Mouse (Mus musculus): ENCODE data around the gene Slc38a10.

Gene Slc38a10

GRCm38 (mm10) chr11:120175948-120176347, 24.8 kb upstream of the Slc38a10 start:
- DNase-seq (ENCODE audit: low spot score): no peak

GRCm38 (mm10) chr11:120173213-120173612, 22.1 kb upstream of the Slc38a10 start:
- DNase-seq (ENCODE audit: low spot score): no peak

GRCm38 (mm10) chr11:120171168-120171567, 20.0 kb upstream of the Slc38a10 start:
- DNase-seq (ENCODE audit: low spot score): no peak

- peak; percentile 85 for DNase-seq (ENCODE audit: low spot score)
Measured at GRCm38 (mm10) chr11:120169208-120169992, 18.3 kb upstream of the Slc38a10 start.

GRCm38 (mm10) chr11:120168516-120168915, 17.4 kb upstream of the Slc38a10 start:
- no peak for DNase-seq (ENCODE audit: low spot score)

- DNase-seq (ENCODE audit: low spot score): no peak
Measured at GRCm38 (mm10) chr11:120167921-120168356, 16.8 kb upstream of the Slc38a10 start.

GRCm38 (mm10) chr11:120167059-120167458, 15.9 kb upstream of the Slc38a10 start:
- DNase-seq (ENCODE audit: low spot score): no peak

GRCm38 (mm10) chr11:120164471-120165261, 13.5 kb upstream of the Slc38a10 start:
- DNase-seq (ENCODE audit: low spot score): no peak

- no peak for DNase-seq (ENCODE audit: low spot score)
Measured at GRCm38 (mm10) chr11:120164028-120164427, 12.9 kb upstream of the Slc38a10 start.

- DNase-seq (ENCODE audit: low spot score): no peak
Measured at GRCm38 (mm10) chr11:120163207-120163606, 12.1 kb upstream of the Slc38a10 start.

- DNase-seq (ENCODE audit: low spot score): no peak
Measured at GRCm38 (mm10) chr11:120161245-120161644, 10.1 kb upstream of the Slc38a10 start.

- peak; percentile 70 for DNase-seq (ENCODE audit: low spot score)
Measured at GRCm38 (mm10) chr11:120160478-120160877, 9.3 kb upstream of the Slc38a10 start.

- DNase-seq (ENCODE audit: low spot score): no peak
Measured at GRCm38 (mm10) chr11:120159653-120160052, 8.5 kb upstream of the Slc38a10 start.

GRCm38 (mm10) chr11:120158828-120159227, 7.7 kb upstream of the Slc38a10 start:
- no peak for DNase-seq (ENCODE audit: low spot score)

GRCm38 (mm10) chr11:120150440-120151112, 570 bp downstream of the Slc38a10 start:
- peak; percentile 61 for DNase-seq (ENCODE audit: low spot score)

GRCm38 (mm10) chr11:120149510-120150200, 1.5 kb downstream of the Slc38a10 start:
- DNase-seq (ENCODE audit: low spot score): no peak

GRCm38 (mm10) chr11:120148201-120148855, 2.8 kb downstream of the Slc38a10 start:
- no peak for DNase-seq (ENCODE audit: low spot score)

- no peak for DNase-seq (ENCODE audit: low spot score)
Measured at GRCm38 (mm10) chr11:120143708-120144497, 7.2 kb downstream of the Slc38a10 start.

- DNase-seq (ENCODE audit: low spot score): no peak
Measured at GRCm38 (mm10) chr11:120142601-120143051, 8.5 kb downstream of the Slc38a10 start.

- no peak for DNase-seq (ENCODE audit: low spot score)
Measured at GRCm38 (mm10) chr11:120140255-120140654, 10.9 kb downstream of the Slc38a10 start.
